Mouse (Mus musculus) cerebellum, adult 9-11 months (tissue): Measurements from ENCODE around the gene Ethe1.

ENCODE experiments used
- DNase-seq: peaks from one replicate; pipeline ENCODE4 v3.0.0; 2022

Ethe1 gene

GRCm38 (mm10) chr7:24577811-24578210 lies 9.5 kb upstream of the Ethe1 start:
- DNase-seq: no peak

GRCm38 (mm10) chr7:24584876-24585275 lies 2.5 kb upstream of the Ethe1 start:
- DNase-seq: no peak

GRCm38 (mm10) chr7:24585995-24586394 lies 1.3 kb upstream of the Ethe1 start:
- DNase-seq: no peak

DNA sequence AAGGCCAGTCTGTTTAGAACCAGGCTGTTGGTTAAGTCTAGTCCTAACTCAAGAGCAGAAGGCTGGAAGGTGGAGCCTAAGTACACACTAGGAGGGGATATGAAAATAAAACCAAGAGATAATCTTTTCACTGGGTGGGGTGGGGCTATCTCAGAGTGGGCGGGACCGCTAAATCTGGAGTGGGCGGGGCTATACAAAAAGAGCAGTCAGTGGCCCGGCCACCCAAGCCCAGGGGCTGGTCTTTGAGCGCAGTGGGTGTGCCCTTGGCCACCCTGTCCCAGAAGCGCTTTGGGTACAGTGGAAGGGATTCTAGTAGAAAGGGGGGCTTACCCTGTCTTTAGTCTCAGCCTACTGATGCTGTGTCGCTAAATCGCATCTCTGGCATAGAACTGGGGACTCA lies 515 bp upstream of the Ethe1 start:
- DNase-seq: no peak

DNA sequence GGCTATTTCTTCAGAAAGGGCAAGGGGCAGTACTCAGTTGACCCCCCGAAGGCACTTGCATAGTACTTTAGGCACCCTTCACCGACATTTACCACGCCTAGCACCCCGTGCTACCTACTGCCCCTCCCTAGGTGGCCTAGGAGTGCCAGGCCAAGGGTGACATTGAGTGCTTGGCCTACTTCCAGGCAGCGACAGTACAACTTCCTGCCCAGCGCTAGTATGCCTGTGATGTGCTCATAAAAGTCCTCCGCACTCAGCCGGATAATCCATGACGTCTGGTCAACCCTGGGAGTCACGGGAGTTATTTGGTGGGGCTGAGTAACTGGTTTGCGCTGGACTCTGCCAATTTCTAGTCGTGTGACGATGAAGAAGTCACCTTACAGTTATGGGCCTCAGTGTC lies 993 bp downstream of the Ethe1 start:
- DNase-seq: no peak

DNA sequence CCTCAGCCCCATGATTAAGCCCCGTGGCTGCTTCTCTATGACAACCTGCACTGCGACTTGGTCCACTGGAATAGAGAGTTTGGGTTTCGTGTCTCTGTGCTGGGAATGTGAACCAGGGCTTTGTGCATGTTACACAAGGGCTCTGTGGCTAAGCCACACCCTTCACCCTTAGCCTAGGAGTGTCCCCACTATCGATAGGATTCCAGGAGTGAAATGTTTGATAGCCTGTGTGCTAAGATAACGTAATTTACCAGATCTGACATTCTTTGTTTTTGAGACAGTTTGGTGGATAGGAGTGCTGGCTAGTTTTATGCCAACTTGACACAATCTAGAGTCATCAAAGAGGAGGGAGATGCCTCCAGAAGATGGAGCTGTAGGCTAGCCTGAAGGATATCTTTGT lies 4.4 kb downstream of the Ethe1 start:
- DNase-seq: no peak

DNA sequence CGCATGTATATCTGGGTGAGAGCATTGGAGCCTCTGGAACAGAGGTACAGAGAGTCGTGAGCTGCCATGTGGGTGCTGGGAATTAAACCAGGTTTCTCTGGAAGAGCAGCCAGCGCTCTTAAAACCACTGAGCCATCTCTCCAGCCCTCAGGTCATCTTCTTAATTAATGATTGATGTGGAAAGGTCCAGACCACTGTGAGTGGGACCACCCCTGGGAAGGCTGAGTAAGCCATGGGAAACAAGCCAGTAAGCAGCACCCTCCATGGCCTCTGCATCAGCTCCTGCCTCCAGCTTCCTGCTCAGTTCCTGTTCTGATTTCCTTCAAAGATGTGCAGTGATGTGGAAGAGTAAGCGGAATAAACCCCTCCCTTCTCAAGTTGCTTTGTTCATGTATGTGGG lies 4.8 kb downstream of the Ethe1 start:
- DNase-seq: no peak

DNA sequence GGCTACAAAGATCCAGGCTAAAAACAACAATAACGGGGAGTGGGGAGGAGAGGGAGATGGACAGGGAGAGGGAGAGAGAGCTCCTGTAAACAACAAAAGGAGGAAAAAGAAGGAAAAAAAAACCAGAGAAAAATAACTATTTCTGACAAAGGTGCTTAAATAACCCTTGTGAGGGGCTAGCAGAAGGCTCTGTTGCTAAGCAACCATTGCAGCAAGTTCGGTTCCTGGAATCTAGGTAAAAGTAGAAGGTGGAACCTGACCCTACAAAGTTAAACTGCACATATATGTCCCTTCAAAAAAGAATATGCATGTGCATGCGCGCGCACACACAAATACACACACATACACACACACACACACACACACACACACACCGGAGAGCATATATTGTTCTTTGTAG lies 5.4 kb downstream of the Ethe1 start:
- no peak for DNase-seq

- peak; percentile 72 for DNase-seq
These were observed 6.4 kb downstream of the Ethe1 start for GRCm38 (mm10) chr7:24593621-24594308.

- DNase-seq: no peak
These were observed 7.0 kb downstream of the Ethe1 start for GRCm38 (mm10) chr7:24594309-24594803.

DNA sequence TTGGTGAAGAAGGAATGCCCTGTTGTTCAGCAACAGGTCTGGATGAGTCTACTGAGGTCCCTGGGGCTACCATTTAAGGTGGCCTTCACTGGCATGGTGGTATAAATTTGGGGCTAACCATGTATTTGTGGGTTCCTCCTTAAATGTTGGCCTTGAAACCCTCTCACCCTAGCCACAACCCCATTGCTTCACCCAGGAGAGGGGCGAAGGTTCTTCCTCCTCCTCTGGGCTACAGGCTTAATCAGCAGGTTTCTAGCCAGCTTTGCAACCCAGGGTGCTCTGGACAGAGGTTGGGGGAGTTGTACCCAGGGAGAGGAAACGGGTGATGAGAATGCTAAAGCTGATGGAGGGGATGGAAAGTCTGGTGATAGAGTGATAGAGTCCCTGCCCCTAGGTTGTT lies 8.1 kb downstream of the Ethe1 start:
- DNase-seq: no peak

DNA sequence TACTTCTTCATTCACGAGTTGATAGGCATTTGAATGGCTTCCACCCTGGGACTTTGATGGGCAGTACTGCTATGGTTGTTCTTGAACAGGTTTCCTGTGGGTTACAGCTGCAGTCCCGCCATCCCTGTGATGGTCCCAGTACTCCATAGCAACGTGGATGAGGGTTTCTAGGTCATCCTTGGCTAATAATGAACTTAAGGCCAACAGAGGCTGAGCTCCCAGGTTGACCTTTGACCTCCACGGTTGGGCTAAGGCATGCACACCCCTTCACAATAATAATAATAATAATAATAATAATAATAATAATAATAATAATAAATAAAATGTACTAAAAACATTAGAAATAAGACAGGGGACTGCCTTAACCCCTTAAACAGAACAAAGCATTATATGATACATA lies 10.8 kb downstream of the Ethe1 start:
- no peak for DNase-seq

DNA sequence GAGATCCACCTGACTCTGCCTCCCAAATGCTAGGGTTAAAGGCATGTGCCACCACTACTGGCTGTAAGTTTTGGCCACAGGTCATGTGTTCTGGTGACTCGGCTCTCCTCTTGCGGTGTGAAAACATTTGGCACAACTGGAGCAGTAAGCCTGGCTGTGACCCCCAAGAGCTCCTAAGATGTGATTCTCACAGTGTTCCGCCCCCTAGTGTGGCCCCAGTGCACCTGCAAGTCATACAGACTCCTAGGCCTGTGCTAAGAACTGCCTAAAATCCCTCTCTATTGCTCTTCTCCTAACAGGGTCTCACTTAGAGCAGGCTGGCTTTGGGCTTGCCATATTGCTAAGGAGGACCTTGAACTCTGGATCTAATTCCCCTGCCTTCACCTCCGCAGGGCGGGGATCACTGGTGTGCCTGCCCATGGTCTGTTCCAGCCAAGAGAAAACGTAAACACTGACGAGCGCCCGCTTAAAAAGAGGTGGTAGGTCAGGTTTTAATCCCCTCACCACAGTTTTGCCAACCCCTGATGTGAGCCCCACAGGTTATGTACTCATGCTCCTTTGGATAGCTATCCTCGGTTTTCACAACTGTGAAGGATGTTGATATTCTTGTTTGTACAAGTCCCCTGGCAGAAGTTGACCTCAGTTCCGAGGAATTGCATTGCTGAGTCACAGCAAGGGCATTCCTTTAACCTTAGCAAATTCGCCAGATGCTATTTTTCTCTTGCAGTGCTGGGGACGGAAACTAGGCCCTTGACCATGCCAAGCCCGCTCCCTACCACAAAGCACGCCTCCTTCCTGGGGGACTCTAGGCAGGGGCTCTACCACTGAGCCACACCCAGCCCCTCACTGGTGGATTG lies 12.1 kb downstream of the Ethe1 start:
- peak; percentile 28 for DNase-seq

- DNase-seq: peak; percentile 94
These were observed 13.7 kb downstream of the Ethe1 start for GRCm38 (mm10) chr7:24600941-24601597.

DNA sequence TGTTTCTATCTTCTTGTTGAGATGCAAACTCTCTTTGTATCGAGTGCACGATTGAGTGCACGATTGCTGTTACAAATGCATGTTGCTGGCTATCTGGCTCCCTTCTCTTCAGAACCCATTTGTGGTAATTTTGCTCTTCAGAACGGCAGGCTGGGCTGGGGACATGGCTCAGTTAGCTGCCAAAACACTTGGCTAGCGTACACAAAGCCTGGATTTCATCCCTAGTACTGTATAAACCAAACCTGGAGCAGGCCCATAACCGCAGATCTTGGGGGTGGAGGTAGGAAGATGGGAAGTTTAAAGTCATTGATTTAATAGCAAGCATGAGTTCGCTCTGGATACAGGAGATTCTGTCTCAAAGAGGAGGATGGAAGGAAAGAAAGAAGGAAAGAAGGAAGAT lies 18.2 kb downstream of the Ethe1 start:
- no peak for DNase-seq

DNA sequence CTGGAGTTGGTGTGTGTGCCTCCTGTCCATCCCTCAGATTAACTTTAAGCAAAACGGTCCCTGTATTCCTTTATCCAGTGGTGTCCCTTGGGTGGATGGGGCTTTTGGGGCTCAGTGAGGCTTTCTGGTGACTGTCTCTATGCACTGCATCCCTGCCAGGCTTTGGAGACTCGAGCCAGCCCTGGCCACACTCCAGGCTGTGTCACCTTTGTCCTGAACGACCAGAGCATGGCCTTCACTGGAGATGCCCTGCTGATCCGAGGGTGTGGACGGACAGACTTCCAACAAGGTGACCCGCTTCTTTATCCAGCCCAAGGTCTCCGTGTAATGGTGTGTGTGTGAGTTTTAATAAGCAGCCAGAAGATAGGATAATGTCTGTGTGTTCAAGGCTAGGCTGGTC lies 18.7 kb downstream of the Ethe1 start:
- DNase-seq: no peak

- DNase-seq: peak; percentile 45
These were observed 20.7 kb downstream of the Ethe1 start for GRCm38 (mm10) chr7:24608017-24608416.

GRCm38 (mm10) chr7:24608561-24608960 lies 21.2 kb downstream of the Ethe1 start:
- no peak for DNase-seq

- DNase-seq: no peak
These were observed 23.0 kb downstream of the Ethe1 start, which contains the start of gene Phldb3 for GRCm38 (mm10) chr7:24610144-24610878. Phldb3 (plus strand) TSS chr7:24610763.

DNA sequence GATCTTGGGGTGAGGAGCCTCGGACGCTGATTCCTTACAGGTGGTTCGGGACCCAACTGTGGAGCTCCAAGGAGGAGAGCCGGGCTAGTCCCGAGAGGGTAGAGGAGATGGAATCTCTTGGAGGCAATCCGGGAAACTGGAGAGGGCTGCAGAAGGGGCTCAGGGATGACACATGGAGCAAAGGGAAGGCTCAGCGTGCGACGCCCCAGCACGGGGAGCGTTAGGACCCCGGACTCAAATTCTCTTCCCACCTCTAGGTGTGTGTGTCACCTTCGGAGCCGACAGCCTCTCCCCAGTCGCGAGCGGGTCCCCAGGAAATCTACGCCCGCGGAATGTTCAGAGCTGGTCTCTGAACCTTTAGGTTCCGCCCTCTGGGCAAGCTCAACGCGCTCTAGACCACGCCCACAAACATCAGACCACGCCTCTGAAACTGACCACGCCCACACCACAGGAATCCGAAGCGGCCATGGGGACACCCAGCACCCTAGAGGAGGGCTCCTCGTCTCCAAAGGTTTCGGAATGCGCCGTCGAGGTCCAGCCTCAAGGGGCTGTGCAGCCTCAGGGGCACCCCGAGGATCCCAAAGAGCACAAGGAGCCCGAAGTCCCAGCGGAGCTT lies 23.6 kb downstream of the Ethe1 start:
- DNase-seq: no peak

- no peak for DNase-seq
These were observed 24.4 kb downstream of the Ethe1 start for GRCm38 (mm10) chr7:24611709-24612108.

- no peak for DNase-seq
These were observed 25.1 kb downstream of the Ethe1 start for GRCm38 (mm10) chr7:24612308-24612910.
